ENCODE assay signal across 8 mouse cellular contexts in genomic region chr17:34591994-34592375, GRCm38 (mm10). TPM values are rescaled to one million over a fixed set of nuclear protein-coding genes. Genes with fewer than 3 reads are reported as not detected.
DNase-seq lines count a peak whose midpoint lies in the region; ATAC-seq and TF ChIP-seq lines count a peak whose summit lies in the region.

No protein-coding gene starts in this region.

- H3K4me2 ChIP-seq in hindbrain, embryonic 13.5 days, result peak overlapping the region; percentile 91

- intact Hi-C loops in left cerebral cortex, adult 2 months (cut with DNase I), result loop anchor here (5.0 kb wide), 1 partner anchor 560 kb away; the partner anchor contains the start of genes Rxrb and Slc39a7

- peak overlapping the region; percentile 99 for H3K27ac ChIP-seq in hindbrain, embryonic 13.5 days
- peak overlapping the region; percentile 98 for H3K27ac ChIP-seq in left cerebral cortex, adult 2 months
- H3K27ac ChIP-seq in macrophage, result peak overlapping the region; percentile 92

- no peaks in the 10 kb centered on the region for H3K27me3 ChIP-seq in hindbrain, embryonic 13.5 days

- H3K4me1 ChIP-seq in hindbrain, embryonic 13.5 days (replicated peaks), result peaks cover 76% of the 10 kb centered on the region

- ATAC-seq in hindbrain, embryonic 13.5 days (ENCODE audit: low FRiP score), result peak; percentile 33; the same call in 1 of the 2 replicates

- H3K79me2 ChIP-seq in macrophage (ENCODE audit: inconsistent target), result peaks cover 58% of the 10 kb centered on the region

- TF ChIP-seq CTCF in left cerebral cortex, adult 2 months (IDR thresholded peaks at IDR 0.05), result no peak

- DNase-seq in T-cell, adult 2 months (ENCODE audit: low spot score), result peak; percentile 71
- peak; percentile 96 to 98 for DNase-seq in cerebellum, postnatal 10 days
- DNase-seq in frontal cortex, postnatal 36 days (ENCODE audit: low spot score in 2 of 2), result peak; percentile 56 to 74
- DNase-seq in left cerebral cortex, adult 2 months (ENCODE audit: extremely low spot score in 1 of 2, low spot score in 2 of 2), result peak; percentile 78 to 84
- peak; percentile 73 for DNase-seq in right cerebral cortex, adult 2 months (ENCODE audit: low spot score in 2 of 2)
- peak; percentile 84 for DNase-seq in urinary bladder, postnatal 10 days (ENCODE audit: low spot score)

- H3K9me3 ChIP-seq in hindbrain, embryonic 13.5 days, result no peaks in the 10 kb centered on the region

- peak overlapping the region; percentile 98 for H3K9ac ChIP-seq in hindbrain, embryonic 13.5 days

- H3K4me3 ChIP-seq in hindbrain, embryonic 13.5 days, result peak overlapping the region; percentile 70
- peak overlapping the region; percentile 70 for H3K4me3 ChIP-seq in left cerebral cortex, adult 2 months
- H3K4me3 ChIP-seq in macrophage (ENCODE audit: inconsistent target), result peak overlapping the region; percentile 75

- peaks cover 17% of the 10 kb centered on the region for H3K36me3 ChIP-seq in hindbrain, embryonic 13.5 days
- H3K36me3 ChIP-seq in macrophage (ENCODE audit: inconsistent target), result peaks cover 19% of the 10 kb centered on the region; the same call in 1 of the 2 replicates

- WGBS in hindbrain, embryonic 13.5 days, result under 1% methylated on average over 32 of the region's 35 CpGs
- WGBS in macrophage (ENCODE audit: missing documents), result 0% methylated on average over 16 of the region's 35 CpGs

RNA-seq across cellular contexts. Expression of gene Pbx2, which starts 0.9 kb away (rescaled TPM):
- polyA plus RNA-seq in hindbrain, embryonic 13.5 days (2015; fragmentation: Nextera tagmentation; extraction: Ambion mirVana), result 8.9 and 10.6 TPM in 2 replicates
- total RNA-seq in left cerebral cortex, adult 2 months (2021), result 10 to 100 TPM; 49.6 to 68.5 TPM
- total RNA-seq in macrophage (2018; cell fraction: chromatin; rRNA removed), result 100 to 1,000 TPM in 3 of 26 experiments, 10 to 100 TPM in 23; 13.4 to 110 (median 51.5) TPM
- 10 to 100 TPM; 23.9 to 61.8 (median 51.4) TPM for total RNA-seq in macrophage (2018; cell fraction: cytosol; rRNA removed)
- total RNA-seq in macrophage (2018; cell fraction: nucleus; rRNA removed), result 10 to 100 TPM; 18.6 to 84.5 (median 38.1) TPM
- 44.7 to 64.2 TPM (median 45.7 TPM) in 3 replicates for polyA plus RNA-seq in macrophage (2018)

RNA-seq across cellular contexts. Expression of gene Gpsm3, which starts 2.4 kb away (rescaled TPM):
- 3.2 and 4.9 TPM in 2 replicates for polyA plus RNA-seq in hindbrain, embryonic 13.5 days (2015; fragmentation: Nextera tagmentation; extraction: Ambion mirVana)
- total RNA-seq in left cerebral cortex, adult 2 months (2021), result 1 to 10 TPM; 1.8 to 3.3 TPM
- 10 to 100 TPM in 22 of 26 experiments, 1 to 10 TPM in 4; 4.8 to 81.2 (median 28.1) TPM for total RNA-seq in macrophage (2018; cell fraction: chromatin; rRNA removed)
- total RNA-seq in macrophage (2018; cell fraction: cytosol; rRNA removed), result 100 to 1,000 TPM; 107 to 228 (median 174) TPM
- 100 to 1,000 TPM in 5 of 26 experiments, 10 to 100 TPM in 21; 22.6 to 150 (median 71.5) TPM for total RNA-seq in macrophage (2018; cell fraction: nucleus; rRNA removed)
- polyA plus RNA-seq in macrophage (2018), result 124 to 167 TPM (median 152 TPM) in 3 replicates

RNA-seq across cellular contexts. Expression of gene Ager, which starts 5.7 kb away (rescaled TPM):
- 1.9 and 2.1 TPM in 2 replicates for polyA plus RNA-seq in hindbrain, embryonic 13.5 days (2015; fragmentation: Nextera tagmentation; extraction: Ambion mirVana)
- total RNA-seq in left cerebral cortex, adult 2 months (2021), result 1 to 10 TPM in 1 of 2 experiments, under 1 TPM in 1; 0.47 to 1.2 TPM
- total RNA-seq in macrophage (2018; cell fraction: chromatin; rRNA removed), result 10 to 100 TPM in 5 of 26 experiments, 1 to 10 TPM in 20, under 1 TPM in 1; 0.71 to 15.6 (median 6.0) TPM
- total RNA-seq in macrophage (2018; cell fraction: cytosol; rRNA removed), result under 1 TPM in 14 of 26 experiments, not detected in 12; 0.11 to 0.44 (median 0.22) TPM
- total RNA-seq in macrophage (2018; cell fraction: nucleus; rRNA removed), result 1 to 10 TPM in 22 of 26 experiments, under 1 TPM in 4; 0.72 to 9.9 (median 2.8) TPM
- polyA plus RNA-seq in macrophage (2018), result 0.22 to 0.38 TPM (median 0.27 TPM) in 3 replicates

RNA-seq across cellular contexts. Expression of gene Rnf5, which starts 11.5 kb away (rescaled TPM):
- 299 and 301 TPM in 2 replicates for polyA plus RNA-seq in hindbrain, embryonic 13.5 days (2015; fragmentation: Nextera tagmentation; extraction: Ambion mirVana)
- 10 to 100 TPM; 70.7 to 71.5 TPM for total RNA-seq in left cerebral cortex, adult 2 months (2021)
- 10 to 100 TPM in 14 of 26 experiments, 1 to 10 TPM in 12; 1.4 to 22.9 (median 11.5) TPM for total RNA-seq in macrophage (2018; cell fraction: chromatin; rRNA removed)
- total RNA-seq in macrophage (2018; cell fraction: cytosol; rRNA removed), result 10 to 100 TPM; 35.2 to 53.0 (median 44.0) TPM
- total RNA-seq in macrophage (2018; cell fraction: nucleus; rRNA removed), result 10 to 100 TPM in 22 of 26 experiments, 1 to 10 TPM in 4; 8.7 to 49.5 (median 22.8) TPM
- 45.1 to 50.3 TPM (median 47.5 TPM) in 3 replicates for polyA plus RNA-seq in macrophage (2018)

RNA-seq across cellular contexts. Expression of gene Agpat1, which starts 12.1 kb away (rescaled TPM):
- polyA plus RNA-seq in hindbrain, embryonic 13.5 days (2015; fragmentation: Nextera tagmentation; extraction: Ambion mirVana), result 97.8 and 99.1 TPM in 2 replicates
- total RNA-seq in left cerebral cortex, adult 2 months (2021), result 100 to 1,000 TPM; 156 to 166 TPM
- 10 to 100 TPM; 23.6 to 67.0 (median 37.8) TPM for total RNA-seq in macrophage (2018; cell fraction: chromatin; rRNA removed)
- total RNA-seq in macrophage (2018; cell fraction: cytosol; rRNA removed), result 100 to 1,000 TPM in 3 of 26 experiments, 10 to 100 TPM in 23; 62.1 to 103 (median 87.3) TPM
- total RNA-seq in macrophage (2018; cell fraction: nucleus; rRNA removed), result 10 to 100 TPM; 52.2 to 90.0 (median 71.3) TPM
- polyA plus RNA-seq in macrophage (2018), result 67.5 to 77.3 TPM (median 76.0 TPM) in 3 replicates

Comparison
In these comparisons a context has a peak if more than half of its experiments do, and no peak if none do; other contexts are left out.
1. Peak in every context shown above with its lines: DNase-seq, ATAC-seq, H3K4me3 ChIP-seq and H3K27ac ChIP-seq.
2. RNA of gene Gpsm3, which starts 2.4 kb away (polyA plus RNA-seq): 124 to 167 TPM in macrophage; 3.2 to 4.9 TPM in hindbrain, embryonic 13.5 days; every median in the first group is over 10 times any median in the second.